Mouse (Mus musculus) cerebellum, postnatal 4 days (tissue): Measurements from ENCODE around the gene Slc16a7.

ENCODE experiments used
- DNase-seq, 2 experiments: peaks; one replicate each; pipeline ENCODE4 v3.0.0; 2022; ENCODE audit warnings: low spot score in 2 of 2, mixed read lengths in 1 of 2

Gene Slc16a7

GRCm38 (mm10) chr10:125184146-125184545, 205.1 kb downstream of the Slc16a7 start:
- DNase-seq: no peak

- DNase-seq: no peak
These were observed 206.7 kb downstream of the Slc16a7 start for GRCm38 (mm10) chr10:125182545-125182944.

- DNase-seq: no peak
These were observed 211.5 kb downstream of the Slc16a7 start for GRCm38 (mm10) chr10:125177782-125178181.

GRCm38 (mm10) chr10:125175013-125175650, 214.1 kb downstream of the Slc16a7 start:
- no peak for DNase-seq

GRCm38 (mm10) chr10:125171625-125172024, 217.6 kb downstream of the Slc16a7 start:
- DNase-seq: no peak

- DNase-seq: no peak
These were observed 218.1 kb downstream of the Slc16a7 start for GRCm38 (mm10) chr10:125171154-125171553.
